24 mouse cellular contexts compared by ENCODE assay signal in the genomic region with DNA sequence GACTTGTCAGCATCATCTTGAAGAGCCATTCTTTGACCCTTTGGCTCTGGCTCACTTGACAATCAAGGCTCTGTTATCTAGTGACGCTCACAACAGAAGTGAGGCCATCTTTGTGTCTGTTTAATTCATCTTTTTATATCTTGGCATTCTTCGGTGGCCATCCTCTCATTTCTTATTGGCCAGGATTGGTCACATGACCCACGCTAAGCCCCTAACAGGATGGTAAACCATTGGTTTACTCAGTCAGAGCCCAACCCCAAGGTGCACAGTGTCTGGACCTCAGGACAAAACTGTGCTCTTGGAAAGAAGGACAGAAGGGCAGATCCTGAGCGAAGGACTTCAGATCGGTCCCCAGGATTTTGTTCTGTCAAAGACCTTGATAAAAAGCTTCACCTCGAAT. TPM values are rescaled to one million over a fixed set of nuclear protein-coding genes. Genes with fewer than 3 reads are reported as not detected.
DNase-seq lines count a peak whose midpoint lies in the region; ATAC-seq and TF ChIP-seq lines count a peak whose summit lies in the region.
"Had no signal": no experiment of that assay in that cellular context is flagged by ENCODE, and none has a peak within 500 bp of the region (broad histone marks: within the 10 kb centered on the region; RNA-seq: fewer than 3 reads in every experiment).

No protein-coding gene starts in this region.

- peak overlapping the region; percentile 48; the same call in 1 of the 2 replicates for H3K27ac ChIP-seq in hindbrain, postnatal 0 days
- no peak overlapping the region for H3K27ac ChIP-seq in hindbrain, embryonic 10.5 days
- no peak overlapping the region for H3K27ac ChIP-seq in MEL (ENCODE audit: control insufficient read depth, low read depth, low read length)
- H3K27ac ChIP-seq: embryonic facial prominence, embryonic 13.5 days; embryonic facial prominence, embryonic 15.5 days; forebrain, embryonic 12.5 days had no signal

- no peak overlapping the region for H3K4me2 ChIP-seq in hindbrain, postnatal 0 days (ENCODE audit: low read depth, low read length)
- H3K4me2 ChIP-seq: embryonic facial prominence, embryonic 13.5 days; embryonic facial prominence, embryonic 15.5 days; forebrain, embryonic 12.5 days had no signal

- TF ChIP-seq CTCF in hindbrain, postnatal 0 days (IDR thresholded peaks at IDR 0.05; ENCODE audit: low read depth) = no peak
- no peak for TF ChIP-seq CTCF in C2C12 (IDR thresholded peaks at IDR 0.05; ENCODE audit: control insufficient read depth, insufficient read depth, insufficient read length)
- TF ChIP-seq CTCF in MEL (IDR thresholded peaks at IDR 0.05 in 2 of 3, conservative IDR thresholded peaks at IDR 0.05 in 1 of 3; ENCODE audit: control insufficient read depth in 1 of 3, insufficient read depth in 1 of 3, low read depth in 2 of 3, low read length in 3 of 3, poor library complexity in 1 of 3, severe bottlenecking in 1 of 3) = no peak

- no peak overlapping the region for H3K4me3 ChIP-seq in hindbrain, postnatal 0 days (ENCODE audit: low read length)
- H3K4me3 ChIP-seq in hindbrain, embryonic 10.5 days = no peak overlapping the region
- no peak overlapping the region for H3K4me3 ChIP-seq in C2C12 (ENCODE audit: insufficient read depth, poor library complexity, severe bottlenecking)
- H3K4me3 ChIP-seq in MEL (ENCODE audit: control insufficient read depth in 1 of 2, insufficient read depth in 1 of 2, low read depth in 2 of 2, low read length in 2 of 2) = no peak overlapping the region
- H3K4me3 ChIP-seq: embryonic facial prominence, embryonic 13.5 days; embryonic facial prominence, embryonic 15.5 days; erythroblast, embryonic 14.5 days; forebrain, embryonic 10.5 days; forebrain, embryonic 12.5 days had no signal

- H3K79me3 ChIP-seq in C2C12 (ENCODE audit: low read depth) = no peaks in the 10 kb centered on the region

- no peak for ATAC-seq in hindbrain, postnatal 0 days
- ATAC-seq: activated CD4-positive, CD25-positive, alpha-beta regulatory T cell, adult 4 months; forebrain, embryonic 14.5 days; forebrain, embryonic 16.5 days had no signal

- H3K79me2 ChIP-seq in C2C12 (ENCODE audit: control insufficient read depth, insufficient read depth) = no peaks in the 10 kb centered on the region
- no peaks in the 10 kb centered on the region for H3K79me2 ChIP-seq in MEL (ENCODE audit: control insufficient read depth, insufficient read depth, low read length, poor library complexity)

- TF ChIP-seq EP300 in MEL (IDR thresholded peaks at IDR 0.05; ENCODE audit: low read depth in 1 of 2, low read length in 2 of 2) = no peak

- H3ac ChIP-seq in C2C12 (ENCODE audit: control insufficient read depth, insufficient read length, low read depth) = no peak overlapping the region

- H3K9me3 ChIP-seq in hindbrain, postnatal 0 days (ENCODE audit: low read length) = no peaks in the 10 kb centered on the region
- H3K9me3 ChIP-seq in hindbrain, embryonic 10.5 days = no peaks in the 10 kb centered on the region
- no peaks in the 10 kb centered on the region for H3K9me3 ChIP-seq in MEL (replicated peaks; ENCODE audit: insufficient read depth, low read length)
- H3K9me3 ChIP-seq: embryonic facial prominence, embryonic 13.5 days; embryonic facial prominence, embryonic 15.5 days; forebrain, embryonic 10.5 days; forebrain, embryonic 12.5 days; G1E had no signal

- H3K27me3 ChIP-seq in hindbrain, postnatal 0 days (ENCODE audit: insufficient read depth, low read length) = no peaks in the 10 kb centered on the region
- H3K27me3 ChIP-seq in hindbrain, embryonic 10.5 days (ENCODE audit: insufficient read depth, poor library complexity, severe bottlenecking) = no peaks in the 10 kb centered on the region; the same call in 1 of the 2 replicates
- H3K27me3 ChIP-seq in C2C12 (ENCODE audit: control insufficient read depth, insufficient read depth, insufficient read length) (no peaks in the 10 kb centered on the region), MEL (ENCODE audit: control insufficient read depth in 1 of 2, insufficient read depth in 2 of 2, low read length in 2 of 2) (no peaks in the 10 kb centered on the region; a peak in 1 of 4 replicates)
- H3K27me3 ChIP-seq: embryonic facial prominence, embryonic 13.5 days; embryonic facial prominence, embryonic 15.5 days; forebrain, embryonic 12.5 days had no signal

- no peaks in the 10 kb centered on the region for H3K36me3 ChIP-seq in hindbrain, postnatal 0 days (ENCODE audit: insufficient read depth, low read length)
- H3K36me3 ChIP-seq in hindbrain, embryonic 10.5 days = no peaks in the 10 kb centered on the region
- H3K36me3 ChIP-seq in C2C12 (ENCODE audit: control insufficient read depth, insufficient read depth) (no peaks in the 10 kb centered on the region), MEL (ENCODE audit: control insufficient read depth in 1 of 2, insufficient read depth in 2 of 2, low read length in 2 of 2) (no peaks in the 10 kb centered on the region)
- H3K36me3 ChIP-seq: embryonic facial prominence, embryonic 13.5 days; embryonic facial prominence, embryonic 15.5 days; forebrain, embryonic 10.5 days; forebrain, embryonic 12.5 days; G1E had no signal

- WGBS in hindbrain, postnatal 0 days = 84% methylated on average over 6 of the region's 6 CpGs
- 89% methylated on average over 6 of the region's 6 CpGs for WGBS in hindbrain, embryonic 10.5 days

- H3K9ac ChIP-seq in hindbrain, postnatal 0 days (replicated peaks; ENCODE audit: low read length) = no peak overlapping the region
- no peak overlapping the region for H3K9ac ChIP-seq in MEL (ENCODE audit: control insufficient read depth, low read depth, low read length, poor library complexity, severe bottlenecking)
- H3K9ac ChIP-seq: embryonic facial prominence, embryonic 15.5 days; forebrain, embryonic 12.5 days had no signal

- DNase-seq in hindbrain, postnatal 0 days (ENCODE audit: low spot score) = no peak
- DNase-seq in hindbrain, embryonic 10.5 days (ENCODE audit: low spot score) = no peak
- DNase-seq in MEL (ENCODE audit: low read depth, low spot score) = no peak
- no peak for DNase-seq in lung, adult 18-20 months
- no peak for DNase-seq in cerebellum, adult 8-10 months
- DNase-seq: adrenal gland, adult 8-10 months; adrenal gland, postnatal 14 days; adrenal gland, postnatal 36 days; B cell, adult 2 months; embryo, embryonic 11 days had no signal

- no peak for TF ChIP-seq POLR2A in MEL (IDR thresholded peaks at IDR 0.05; ENCODE audit: control insufficient read depth in 1 of 2, insufficient read depth in 1 of 2, low read depth in 1 of 2, low read length in 2 of 2, poor library complexity in 1 of 2)

- TF ChIP-seq RAD21 in MEL (IDR thresholded peaks at IDR 0.05; ENCODE audit: low read depth, low read length) = no peak

- H3K4me1 ChIP-seq in hindbrain, postnatal 0 days (ENCODE audit: insufficient read depth, low read length) = no peaks in the 10 kb centered on the region; the same call in 1 of the 2 replicates
- peaks cover 16% of the 10 kb centered on the region for H3K4me1 ChIP-seq in hindbrain, embryonic 10.5 days (replicated peaks)
- H3K4me1 ChIP-seq in MEL (ENCODE audit: control insufficient read depth in 1 of 2, insufficient read depth in 2 of 2, low read length in 2 of 2) = peaks cover 0 to 6% of the 10 kb centered on the region in 2 experiments; a peak in 2 of 4 replicates
- H3K4me1 ChIP-seq: forebrain, embryonic 12.5 days had no signal

TF ChIP-seq in C2C12, 6 proteins besides CTCF, POLR2A, EP300 and RAD21:
- peak; percentile 56 for TF ChIP-seq USF1 (IDR thresholded peaks at IDR 0.05; ENCODE audit: low read depth)
- no peak for TF ChIP-seq FOSL1 (IDR thresholded peaks at IDR 0.05; ENCODE audit: insufficient read depth, low read length, poor library complexity, severe bottlenecking)

TF ChIP-seq in MEL, 35 proteins besides CTCF, POLR2A, EP300 and RAD21:
- TF ChIP-seq USF1 (IDR thresholded peaks at IDR 0.05; ENCODE audit: low read depth, low read length) = peak; percentile 74
- TF ChIP-seq MYB (IDR thresholded peaks at IDR 0.05; ENCODE audit: low read depth, low read length) = no peak
- no peak for TF ChIP-seq ZMIZ1 (IDR thresholded peaks at IDR 0.05; ENCODE audit: low read depth, low read length)
- TF ChIP-seq USF2 (IDR thresholded peaks at IDR 0.05; ENCODE audit: borderline replicate concordance in 1 of 2, insufficient read depth in 1 of 2, low read depth in 1 of 2, low read length in 2 of 2) = peak in 1 of 2 experiments; percentile 8; a peak in 1 of 4 replicates
- no peak for TF ChIP-seq UBTF (IDR thresholded peaks at IDR 0.05; ENCODE audit: borderline replicate concordance, insufficient read depth, low read depth, low read length)
- no peak for TF ChIP-seq SMC3 (IDR thresholded peaks at IDR 0.05; ENCODE audit: low read depth, low read length)
- no peak for TF ChIP-seq ZKSCAN1 (IDR thresholded peaks at IDR 0.05; ENCODE audit: low read depth, low read length)
- TF ChIP-seq CHD2 (IDR thresholded peaks at IDR 0.05; ENCODE audit: low read length) = no peak
- TF ChIP-seq GATA1 (IDR thresholded peaks at IDR 0.05; ENCODE audit: low read depth, low read length) = no peak
- TF ChIP-seq ZC3H11A (IDR thresholded peaks at IDR 0.05; ENCODE audit: low read depth, low read length) = no peak
- no peak for TF ChIP-seq NELFE (IDR thresholded peaks at IDR 0.05; ENCODE audit: low read depth, low read length)
- no peak for TF ChIP-seq BHLHE40 (IDR thresholded peaks at IDR 0.05; ENCODE audit: borderline replicate concordance, low read depth, low read length)

RNA-seq across cellular contexts. Expression of gene Traf3, which starts 13.6 kb away (rescaled TPM):
- 35.8 and 40.8 TPM in 2 replicates for total RNA-seq in hindbrain, postnatal 0 days (2014; rRNA removed)
- 12.9 and 13.7 TPM in 2 replicates for polyA plus RNA-seq in hindbrain, postnatal 0 days (2015; fragmentation: Nextera tagmentation; extraction: Ambion mirVana)
- polyA plus RNA-seq in hindbrain, embryonic 10.5 days (2016; fragmentation: Nextera tagmentation; extraction: Ambion mirVana) = 11.0 and 13.9 TPM in 2 replicates
- 9.9 TPM for polyA plus RNA-seq in C2C12 (2012; fragmentation: generic; extraction: Trizol)
- 21.1 and 21.4 TPM in 2 replicates for total RNA-seq in MEL (2012; rRNA removed)
- 10 to 100 TPM in 1 of 2 experiments, not detected in 1; 40.7 TPM for polyA plus RNA-seq in MEL (2012; ENCODE audit: insufficient read depth in 1 of 2, insufficient read length in 2 of 2, low read depth in 1 of 2, low replicate concordance in 2 of 2, missing spikeins in 1 of 2)
- polyA plus RNA-seq: G1E had no signal

RNA-seq across cellular contexts. Expression of gene 4930595D18Rik, which starts 31.7 kb away (rescaled TPM):
- total RNA-seq in hindbrain, postnatal 0 days (2014; rRNA removed) = not detected in 2 replicates
- polyA plus RNA-seq in hindbrain, postnatal 0 days (2015; fragmentation: Nextera tagmentation; extraction: Ambion mirVana) = not detected in 2 replicates
- polyA plus RNA-seq in hindbrain, embryonic 10.5 days (2016; fragmentation: Nextera tagmentation; extraction: Ambion mirVana) = not detected in 2 replicates
- polyA plus RNA-seq in C2C12 (2012; fragmentation: generic; extraction: Trizol) (not detected), MEL (2012; ENCODE audit: insufficient read depth in 1 of 2, insufficient read length in 2 of 2, low read depth in 1 of 2, low replicate concordance in 2 of 2, missing spikeins in 1 of 2) (under 1 TPM in 1 of 2 experiments, not detected in 1; 0.35 TPM)
- not detected in 2 replicates for total RNA-seq in MEL (2012; rRNA removed)
- total RNA-seq: adrenal gland, adult 18-20 months; adrenal gland, adult 8-10 months; adrenal gland, postnatal 14 days; adrenal gland, postnatal 36 days had no signal
- polyA plus RNA-seq: cerebellum, adult 2 months; embryonic facial prominence, embryonic 11.5 days; embryonic facial prominence, embryonic 13.5 days; embryonic facial prominence, embryonic 15.5 days; erythroblast, embryonic 14.5 days; forebrain, embryonic 10.5 days; forebrain, embryonic 12.5 days; forebrain, embryonic 14.5 days; forebrain, embryonic 16.5 days; frontal cortex, adult 2 months; G1E had no signal
